Mouse (Mus musculus) lung, postnatal 0 days (tissue): Measurements from ENCODE around the gene Ablim1. TPM values are rescaled to one million over a fixed set of nuclear protein-coding genes. Genes with fewer than 3 reads are reported as not detected.
"Not testable (repeated sequence)": the region's sequence is repeated elsewhere in the genome, so short reads cannot be mapped to it uniquely, and the experiment has no call there.

Source experiments
- ATAC-seq: fragments of 200-750 bp; cut with Nextera tagmentation; 2 replicates; pipeline ENCODE4 v1.8.0; 2017; ENCODE audit warnings: moderate library complexity
- DNase-seq: peaks from one replicate; pipeline ENCODE4 v3.0.0-alpha.2; 2016; ENCODE audit warnings: low spot score
- H3K27ac ChIP-seq: fragments of 300-500 bp; sonication (generic); 2 replicates; pipeline ENCODE4 v1.5.1; 2014; ENCODE audit warnings: antibody characterized with exemption, mild to moderate bottlenecking, low read length, mixed read lengths
- H3K27me3 ChIP-seq: fragments of 300-500 bp; sonication (generic); replicated peaks from 2 replicates; pipeline ENCODE4 v1.6.1; 2014; ENCODE audit warnings: low read length, mixed read lengths; ENCODE audit not compliant: insufficient read depth
- H3K36me3 ChIP-seq: fragments of 300-500 bp; sonication (generic); 2 replicates; pipeline ENCODE4 v1.6.1; 2014; ENCODE audit warnings: low read length, mixed read lengths; ENCODE audit not compliant: insufficient read depth
- H3K4me1 ChIP-seq: fragments of 300-500 bp; sonication (generic); 2 replicates; pipeline ENCODE4 v1.6.1; 2014; ENCODE audit warnings: antibody characterized with exemption, low read depth, low read length, mixed read lengths; ENCODE audit not compliant: insufficient read depth
- H3K4me2 ChIP-seq: fragments of 300-500 bp; sonication (generic); replicated peaks from 2 replicates; pipeline ENCODE4 v1.6.1; 2014; ENCODE audit warnings: low read depth, mild to moderate bottlenecking, low read length, moderate library complexity, mixed read lengths
- H3K4me3 ChIP-seq: fragments of 300-500 bp; sonication (generic); 2 replicates; pipeline ENCODE4 v1.5.1; 2014; ENCODE audit warnings: low read depth, low read length
- H3K9ac ChIP-seq: fragments of 300-500 bp; sonication (generic); replicated peaks from 2 replicates; pipeline ENCODE4 v1.6.1; 2014; ENCODE audit warnings: low read depth, mild to moderate bottlenecking
- H3K9me3 ChIP-seq: fragments of 300-500 bp; sonication (generic); 2 replicates; pipeline ENCODE4 v1.6.1; 2016; ENCODE audit warnings: low read length, mixed read lengths
- CTCF ChIP-seq: IDR thresholded peaks from 2 replicates; pipeline ENCODE4 v1.5.1; 2016; ENCODE audit warnings: antibody characterized with exemption, mild to moderate bottlenecking
- EP300 ChIP-seq: IDR thresholded peaks from 2 replicates; pipeline ENCODE4 v1.6.1; 2016; ENCODE audit warnings: antibody characterized with exemption, mild to moderate bottlenecking, control low read depth
- WGBS: fragments of 180-500 bp; shearing (Covaris S2); extraction: QIAGEN DNeasy Blood & Tissue Kit; methylation state at CpG from one replicate; pipeline ENCODE4 v1.1.7; 2014; 5-methylcytosine and 5-hydroxymethylcytosine counted together
- polyA plus RNA-seq: library from polyadenylated mRNA; unstranded; fragments of >200 nt; fragmentation: Nextera tagmentation; extraction: Ambion mirVana; gene quantifications from 2 replicates; pipeline ENCODE4 v1.2.1, GENCODE M21; 2015

The Ablim1 gene
- polyA plus RNA-seq, 1 experiment from 2014 or later, result 50.1 TPM

- H3K4me1 ChIP-seq, result peaks cover 8% of the 10 kb centered on the region
- no peak for TF ChIP-seq EP300
- TF ChIP-seq CTCF, result peak; percentile 87
- 43% methylated on average over 7 of the region's 7 CpGs for WGBS
- no peak overlapping the region for H3K9ac ChIP-seq
- peaks cover 15% of the 10 kb centered on the region; the same call in 1 of the 2 replicates for H3K36me3 ChIP-seq
- no peak overlapping the region for H3K27ac ChIP-seq
- H3K4me3 ChIP-seq, result no peak overlapping the region
- ATAC-seq (peak; percentile 70), DNase-seq (peak; percentile 82)
- no peaks in the 10 kb centered on the region for H3K9me3 ChIP-seq
- no peak overlapping the region for H3K4me2 ChIP-seq
- H3K27me3 ChIP-seq, result no peaks in the 10 kb centered on the region
These were observed 178.5 kb downstream of the Ablim1 start for GRCm38 (mm10) chr19:57136228-57136627.

- not testable (repeated sequence) for DNase-seq, H3K27ac ChIP-seq, H3K27me3 ChIP-seq, H3K9me3 ChIP-seq, H3K4me1 ChIP-seq, H3K4me2 ChIP-seq, H3K9ac ChIP-seq, H3K4me3 ChIP-seq
- peaks cover 15% of the 10 kb centered on the region; the same call in 1 of the 2 replicates for H3K36me3 ChIP-seq
- 0 out of 2 replicates have a peak, but pooled peaks have one; percentile 6 for ATAC-seq
- WGBS, result 88% methylated on average over 6 of the region's 6 CpGs
These were observed 179.1 kb downstream of the Ablim1 start for GRCm38 (mm10) chr19:57135654-57136053.

GRCm38 (mm10) chr19:57134654-57135348, 179.9 kb downstream of the Ablim1 start:
- H3K4me2 ChIP-seq, result peak overlapping the region; percentile 27
- H3K36me3 ChIP-seq, result peaks cover 17% of the 10 kb centered on the region; the same call in 1 of the 2 replicates
- TF ChIP-seq CTCF (no peak), EP300 (no peak)
- H3K9me3 ChIP-seq, result no peaks in the 10 kb centered on the region
- ATAC-seq (peak; percentile 9; the same call in 1 of the 2 replicates), DNase-seq (peak; percentile 58)
- 23% methylated on average over 20 of the region's 20 CpGs for WGBS
- H3K27ac ChIP-seq, result no peak overlapping the region
- H3K4me1 ChIP-seq, result peaks cover 8% of the 10 kb centered on the region
- peak overlapping the region; percentile 8; the same call in 1 of the 2 replicates for H3K4me3 ChIP-seq
- no peaks in the 10 kb centered on the region for H3K27me3 ChIP-seq
- no peak overlapping the region for H3K9ac ChIP-seq

GRCm38 (mm10) chr19:57132916-57133520, 181.7 kb downstream of the Ablim1 start:
- ATAC-seq, result no peak

GRCm38 (mm10) chr19:57132281-57132680, 182.4 kb downstream of the Ablim1 start:
- peaks cover 8% of the 10 kb centered on the region for H3K4me1 ChIP-seq
- H3K4me2 ChIP-seq, result no peak overlapping the region
- 60% methylated on average over 5 of the region's 5 CpGs for WGBS
- peaks cover 26% of the 10 kb centered on the region; the same call in 1 of the 2 replicates for H3K36me3 ChIP-seq
- H3K27me3 ChIP-seq, result no peaks in the 10 kb centered on the region
- H3K9me3 ChIP-seq, result no peaks in the 10 kb centered on the region
- H3K9ac ChIP-seq, result no peak overlapping the region
- no peak for DNase-seq
- no peak for TF ChIP-seq CTCF
- no peak for TF ChIP-seq EP300
- no peak overlapping the region for H3K27ac ChIP-seq
- H3K4me3 ChIP-seq, result no peak overlapping the region
- no peak for ATAC-seq

More at GRCm38 (mm10) chr19:57132916-57133520, 181.7 kb downstream of the Ablim1 start:
- no peak for TF ChIP-seq CTCF
- TF ChIP-seq EP300, result no peak
- no peaks in the 10 kb centered on the region for H3K27me3 ChIP-seq
- no peaks in the 10 kb centered on the region for H3K9me3 ChIP-seq
- H3K36me3 ChIP-seq, result peaks cover 26% of the 10 kb centered on the region; the same call in 1 of the 2 replicates
- H3K4me2 ChIP-seq, result no peak overlapping the region
- peaks cover 8% of the 10 kb centered on the region for H3K4me1 ChIP-seq
- no peak overlapping the region for H3K4me3 ChIP-seq
- no peak overlapping the region for H3K27ac ChIP-seq
- no peak overlapping the region for H3K9ac ChIP-seq
- 74% methylated on average over 6 of the region's 6 CpGs for WGBS
- DNase-seq, result no peak

GRCm38 (mm10) chr19:57131366-57131765, 183.4 kb downstream of the Ablim1 start:
- peaks cover 26% of the 10 kb centered on the region; the same call in 1 of the 2 replicates for H3K36me3 ChIP-seq
- no peaks in the 10 kb centered on the region for H3K9me3 ChIP-seq
- H3K9ac ChIP-seq, result no peak overlapping the region
- TF ChIP-seq EP300, result no peak
- TF ChIP-seq CTCF, result no peak
- peaks cover 8% of the 10 kb centered on the region for H3K4me1 ChIP-seq
- ATAC-seq, result no peak
- no peak for DNase-seq
- H3K4me3 ChIP-seq, result no peak overlapping the region
- no peak overlapping the region for H3K4me2 ChIP-seq
- H3K27ac ChIP-seq, result peak overlapping the region; percentile 22; the same call in 1 of the 2 replicates
- H3K27me3 ChIP-seq, result no peaks in the 10 kb centered on the region
- WGBS, result 65% methylated on average over 4 of the region's 4 CpGs
